Mouse (Mus musculus): ENCODE data around the gene Opcml.

- no peak for TF ChIP-seq POLR2A (IDR thresholded peaks at IDR 0.05; ENCODE audit: low read depth, low read length)
- TF ChIP-seq CTCF (IDR thresholded peaks at IDR 0.05; ENCODE audit: extremely low read depth, insufficient read depth, insufficient read length, insufficient replicate concordance): no peak
These were observed 373.4 kb downstream of the Opcml start for GRCm38 (mm10) chr9:28163946-28164345.

Data from spleen, adult 2 months (tissue).